ENCODE assay signal across 8 mouse cellular contexts in genomic region chr7:79148711-79149266, GRCm38 (mm10). TPM values are rescaled to one million over a fixed set of nuclear protein-coding genes. Genes with fewer than 3 reads are reported as not detected.
A peak's percentile ranks its signal among the peaks of the same experiment; 100 is the strongest.
DNase-seq lines count a peak whose midpoint lies in the region; ATAC-seq and TF ChIP-seq lines count a peak whose summit lies in the region.

Mfge8 (minus strand) TSS chr7:79149060.

- H3K4me3 ChIP-seq in embryonic facial prominence, embryonic 11.5 days (ENCODE audit: low read depth, low read length), result peak within 1 kb of the TSS; percentile 59
- H3K4me3 ChIP-seq in limb, embryonic 11.5 days (ENCODE audit: low read depth, low read length), result peak within 1 kb of the TSS; percentile 69
- peak within 1 kb of the TSS; percentile 49 for H3K4me3 ChIP-seq in midbrain, embryonic 13.5 days (replicated peaks)
- H3K4me3 ChIP-seq in small intestine, adult 2 months (ENCODE audit: low read depth, low read length), result peak within 1 kb of the TSS; percentile 73

- peak; percentile 87 for ATAC-seq in embryonic facial prominence, embryonic 11.5 days (replicated peaks; ENCODE audit: insufficient number of reproducible peaks, low FRiP score, low TSS enrichment, low read depth)
- ATAC-seq in limb, embryonic 11.5 days (ENCODE audit: insufficient number of reproducible peaks, low FRiP score, low TSS enrichment, low read depth), result peak; percentile 93
- peak; percentile 88 for ATAC-seq in midbrain, embryonic 13.5 days

- H3K4me2 ChIP-seq in embryonic facial prominence, embryonic 11.5 days (ENCODE audit: low read depth, low read length), result peak within 1 kb of the TSS; percentile 84
- H3K4me2 ChIP-seq in limb, embryonic 11.5 days (ENCODE audit: low read depth, severe bottlenecking), result peak within 1 kb of the TSS; percentile 79
- peak within 1 kb of the TSS; percentile 77 for H3K4me2 ChIP-seq in midbrain, embryonic 13.5 days (replicated peaks)

- peak within 1 kb of the TSS; percentile 73 for H3K9ac ChIP-seq in embryonic facial prominence, embryonic 11.5 days (replicated peaks; ENCODE audit: low read length)
- peak within 1 kb of the TSS; percentile 76 for H3K9ac ChIP-seq in limb, embryonic 11.5 days (ENCODE audit: low read length)
- H3K9ac ChIP-seq in midbrain, embryonic 13.5 days (replicated peaks), result peak within 1 kb of the TSS; percentile 63

- TF ChIP-seq POLR2A in small intestine, adult 2 months (IDR thresholded peaks at IDR 0.05; ENCODE audit: low read depth, low read length), result peak; percentile 67

- no peaks in the 10 kb centered on the region; the same call in 1 of the 2 replicates for H3K4me1 ChIP-seq in embryonic facial prominence, embryonic 11.5 days (ENCODE audit: control insufficient read depth, insufficient read depth, low read length)
- peaks cover 12% of the 10 kb centered on the region for H3K4me1 ChIP-seq in limb, embryonic 11.5 days (ENCODE audit: control insufficient read depth, insufficient read depth, low read length)
- H3K4me1 ChIP-seq in midbrain, embryonic 13.5 days (replicated peaks), result peaks cover 25% of the 10 kb centered on the region
- H3K4me1 ChIP-seq in small intestine, adult 2 months (ENCODE audit: control insufficient read depth, insufficient read depth, insufficient read length, low read length), result peaks cover 20% of the 10 kb centered on the region

- H3K36me3 ChIP-seq in embryonic facial prominence, embryonic 11.5 days (replicated peaks; ENCODE audit: control insufficient read depth, insufficient read depth, low read depth, low read length), result no peaks in the 10 kb centered on the region; the same call in 1 of the 2 replicates
- H3K36me3 ChIP-seq in limb, embryonic 11.5 days (ENCODE audit: control insufficient read depth, insufficient read depth, low read length), result peaks cover 3% of the 10 kb centered on the region; the same call in 1 of the 2 replicates
- no peaks in the 10 kb centered on the region for H3K36me3 ChIP-seq in midbrain, embryonic 13.5 days
- no peaks in the 10 kb centered on the region for H3K36me3 ChIP-seq in small intestine, adult 2 months (ENCODE audit: control insufficient read depth, insufficient read depth, low read length)

- H3K27ac ChIP-seq in embryonic facial prominence, embryonic 11.5 days (replicated peaks; ENCODE audit: low read depth, low read length), result 0 out of 2 replicates have a peak within 1 kb of the TSS, but pooled peaks have one; percentile 22
- H3K27ac ChIP-seq in limb, embryonic 11.5 days (replicated peaks; ENCODE audit: low read depth, low read length), result peak within 1 kb of the TSS; percentile 56; the same call in 1 of the 2 replicates
- H3K27ac ChIP-seq in midbrain, embryonic 13.5 days, result no peak within 1 kb of the TSS
- peak within 1 kb of the TSS; percentile 19 for H3K27ac ChIP-seq in small intestine, adult 2 months (ENCODE audit: insufficient read depth, low read depth, low read length)

- DNase-seq in 3134 (ENCODE audit: extremely low read depth, insufficient read length, low spot score), result peak; percentile 96
- peak; percentile 96 for DNase-seq in adrenal gland, postnatal 14 days
- peak; percentile 94 for DNase-seq in embryonic facial prominence, embryonic 11.5 days (ENCODE audit: low spot score)
- DNase-seq in heart, adult 18-20 months, result peak; percentile 96 to 97
- peak; percentile 93 for DNase-seq in kidney, adult 18-20 months
- DNase-seq in limb, embryonic 11.5 days (ENCODE audit: low spot score), result peak; percentile 94

- TF ChIP-seq CTCF in small intestine, adult 2 months (IDR thresholded peaks at IDR 0.05; ENCODE audit: extremely low read depth, insufficient read length, insufficient replicate concordance, low read depth, low read length), result no peak

- WGBS in embryonic facial prominence, embryonic 11.5 days, result under 1% methylated on average over 39 of the region's 39 CpGs
- WGBS in limb, embryonic 11.5 days, result under 1% methylated on average over 35 of the region's 39 CpGs
- whole genome bisulfite sequencing in midbrain, embryonic 13.5 days, result 0% methylated on average over 39 of the region's 39 CpGs
- WGBS in small intestine, adult 2 months, result 0% methylated on average over 39 of the region's 39 CpGs

- no peaks in the 10 kb centered on the region for H3K27me3 ChIP-seq in embryonic facial prominence, embryonic 11.5 days (ENCODE audit: control insufficient read depth, insufficient read depth, low read length)
- no peaks in the 10 kb centered on the region for H3K27me3 ChIP-seq in limb, embryonic 11.5 days (ENCODE audit: control insufficient read depth, insufficient read depth, low read length)
- H3K27me3 ChIP-seq in midbrain, embryonic 13.5 days, result 0 out of 2 replicates have a peak, but pooled peaks cover 3% of the 10 kb centered on the region
- H3K27me3 ChIP-seq in small intestine, adult 2 months (ENCODE audit: control insufficient read depth, insufficient read depth, low read length), result no peaks in the 10 kb centered on the region

- no peaks in the 10 kb centered on the region for H3K9me3 ChIP-seq in embryonic facial prominence, embryonic 11.5 days (replicated peaks; ENCODE audit: control insufficient read depth, low read length)
- H3K9me3 ChIP-seq in limb, embryonic 11.5 days (ENCODE audit: control insufficient read depth, low read length), result no peaks in the 10 kb centered on the region
- H3K9me3 ChIP-seq in midbrain, embryonic 13.5 days, result no peaks in the 10 kb centered on the region

RNA-seq across cellular contexts. Expression of gene Mfge8, which starts in this region (rescaled TPM):
- 220 and 296 TPM in 2 replicates for total RNA-seq in adrenal gland, postnatal 14 days (2021)
- 113 and 129 TPM in 2 replicates for polyA plus RNA-seq in embryonic facial prominence, embryonic 11.5 days (2014; fragmentation: Nextera tagmentation; extraction: Ambion mirVana)
- 100 to 1,000 TPM; 120 to 144 TPM for total RNA-seq in heart, adult 18-20 months (2021)
- 154 and 157 TPM in 2 replicates for polyA plus RNA-seq in limb, embryonic 11.5 days (2014; fragmentation: Nextera tagmentation; extraction: Ambion mirVana)
- 46.4 and 50.7 TPM in 2 replicates for polyA plus RNA-seq in midbrain, embryonic 13.5 days (2015; fragmentation: Nextera tagmentation; extraction: Ambion mirVana)
- 115 and 166 TPM in 2 replicates for polyA plus RNA-seq in small intestine, adult 2 months (2012; rRNA removed)
